Comparison of ENCODE assay signal across 13 mouse cellular contexts in genomic region chr2:105659350-105659749, GRCm38 (mm10). TPM values are rescaled to one million over a fixed set of nuclear protein-coding genes. Genes with fewer than 3 reads are reported as not detected.
A peak's percentile ranks its signal among the peaks of the same experiment; 100 is the strongest.
DNase-seq lines count a peak whose midpoint lies in the region; ATAC-seq and TF ChIP-seq lines count a peak whose summit lies in the region.
"Had no signal": no experiment of that assay in that cellular context is flagged by ENCODE, and none has a peak within 500 bp of the region (broad histone marks: within the 10 kb centered on the region; RNA-seq: fewer than 3 reads in every experiment).

No protein-coding gene starts in this region.

- no peak overlapping the region for H3K27ac ChIP-seq in midbrain, embryonic 11.5 days (ENCODE audit: low read depth, low read length)
- H3K27ac ChIP-seq in midbrain, embryonic 15.5 days: no peak overlapping the region
- peak overlapping the region; percentile 76; the same call in 1 of the 2 replicates for H3K27ac ChIP-seq in forebrain, embryonic 10.5 days
- peak overlapping the region; percentile 70; the same call in 1 of the 2 replicates for H3K27ac ChIP-seq in hindbrain, postnatal 0 days
- H3K27ac ChIP-seq in kidney, embryonic 15.5 days: no peak overlapping the region

- WGBS in midbrain, embryonic 11.5 days: 9% methylated on average over 9 of the region's 9 CpGs
- WGBS in midbrain, embryonic 15.5 days: 11% methylated on average over 9 of the region's 9 CpGs
- WGBS in forebrain, embryonic 10.5 days: 8% methylated on average over 9 of the region's 9 CpGs
- WGBS in hindbrain, postnatal 0 days: 20% methylated on average over 9 of the region's 9 CpGs
- WGBS in kidney, embryonic 15.5 days: 5% methylated on average over 9 of the region's 9 CpGs

- peak; percentile 6; the same call in 1 of the 2 replicates for ATAC-seq in midbrain, embryonic 11.5 days (ENCODE audit: low FRiP score)
- no peak for ATAC-seq in midbrain, embryonic 15.5 days (replicated peaks)
- no peak for ATAC-seq in hindbrain, postnatal 0 days
- no peak for ATAC-seq in kidney, embryonic 15.5 days (replicated peaks; ENCODE audit: low FRiP score)
- ATAC-seq: lung, postnatal 0 days had no signal

- no peaks in the 10 kb centered on the region for H3K36me3 ChIP-seq in midbrain, embryonic 11.5 days (ENCODE audit: control insufficient read depth, insufficient read depth, low read length)
- no peaks in the 10 kb centered on the region for H3K36me3 ChIP-seq in midbrain, embryonic 15.5 days (replicated peaks)
- no peaks in the 10 kb centered on the region for H3K36me3 ChIP-seq in forebrain, embryonic 10.5 days (replicated peaks)
- H3K36me3 ChIP-seq in hindbrain, postnatal 0 days (ENCODE audit: insufficient read depth, low read length): no peaks in the 10 kb centered on the region
- no peaks in the 10 kb centered on the region for H3K36me3 ChIP-seq in kidney, embryonic 15.5 days
- H3K36me3 ChIP-seq: G1E had no signal

- H3K9me3 ChIP-seq in midbrain, embryonic 11.5 days (ENCODE audit: control insufficient read depth, low read length): no peaks in the 10 kb centered on the region
- no peaks in the 10 kb centered on the region for H3K9me3 ChIP-seq in midbrain, embryonic 15.5 days
- no peaks in the 10 kb centered on the region for H3K9me3 ChIP-seq in forebrain, embryonic 10.5 days
- no peaks in the 10 kb centered on the region for H3K9me3 ChIP-seq in hindbrain, postnatal 0 days (ENCODE audit: low read length)
- H3K9me3 ChIP-seq in kidney, embryonic 15.5 days (replicated peaks): no peaks in the 10 kb centered on the region
- H3K9me3 ChIP-seq: G1E had no signal

- H3K9ac ChIP-seq in midbrain, embryonic 11.5 days (ENCODE audit: low read length): no peak overlapping the region
- no peak overlapping the region for H3K9ac ChIP-seq in midbrain, embryonic 15.5 days
- peak overlapping the region; percentile 30; the same call in 1 of the 2 replicates for H3K9ac ChIP-seq in hindbrain, postnatal 0 days (replicated peaks; ENCODE audit: low read length)
- H3K9ac ChIP-seq in kidney, embryonic 15.5 days: no peak overlapping the region

- no peak for DNase-seq in midbrain, embryonic 11.5 days (ENCODE audit: low spot score, missing footprints)
- DNase-seq in forebrain, embryonic 10.5 days (ENCODE audit: extremely low spot score, low spot score): no peak
- DNase-seq in hindbrain, postnatal 0 days (ENCODE audit: low spot score): no peak
- DNase-seq in urinary bladder, postnatal 25 days (ENCODE audit: low spot score): no peak
- no peak for DNase-seq in thymus, postnatal 36 days
- DNase-seq: adrenal gland, postnatal 25 days; cerebellum, adult 9-11 months; thymus, adult 2 months had no signal

- peak overlapping the region; percentile 14; the same call in 1 of the 2 replicates for H3K4me3 ChIP-seq in midbrain, embryonic 11.5 days (ENCODE audit: low read depth, low read length)
- H3K4me3 ChIP-seq in midbrain, embryonic 15.5 days: no peak overlapping the region
- H3K4me3 ChIP-seq in forebrain, embryonic 10.5 days: peak overlapping the region; percentile 47
- H3K4me3 ChIP-seq in hindbrain, postnatal 0 days (ENCODE audit: low read length): peak overlapping the region; percentile 29
- H3K4me3 ChIP-seq in kidney, embryonic 15.5 days (replicated peaks): no peak overlapping the region

- peaks cover 7% of the 10 kb centered on the region for H3K4me1 ChIP-seq in midbrain, embryonic 11.5 days (ENCODE audit: control insufficient read depth, insufficient read depth, low read length)
- peaks cover 7% of the 10 kb centered on the region for H3K4me1 ChIP-seq in midbrain, embryonic 15.5 days
- peaks cover 48% of the 10 kb centered on the region for H3K4me1 ChIP-seq in forebrain, embryonic 10.5 days
- H3K4me1 ChIP-seq in hindbrain, postnatal 0 days (ENCODE audit: insufficient read depth, low read length): 0 out of 2 replicates have a peak, but pooled peaks cover 2% of the 10 kb centered on the region
- peaks cover 16% of the 10 kb centered on the region for H3K4me1 ChIP-seq in kidney, embryonic 15.5 days

- H3K4me2 ChIP-seq in midbrain, embryonic 11.5 days: no peak overlapping the region
- H3K4me2 ChIP-seq in midbrain, embryonic 15.5 days: no peak overlapping the region
- H3K4me2 ChIP-seq in hindbrain, postnatal 0 days (ENCODE audit: low read depth, low read length): peak overlapping the region; percentile 52
- no peak overlapping the region for H3K4me2 ChIP-seq in kidney, embryonic 15.5 days

- peaks cover 90% of the 10 kb centered on the region for H3K27me3 ChIP-seq in midbrain, embryonic 11.5 days (ENCODE audit: control insufficient read depth, insufficient read depth, low read length)
- peaks cover 83% of the 10 kb centered on the region for H3K27me3 ChIP-seq in midbrain, embryonic 15.5 days (replicated peaks)
- peaks cover 90% of the 10 kb centered on the region for H3K27me3 ChIP-seq in forebrain, embryonic 10.5 days (ENCODE audit: poor library complexity, severe bottlenecking)
- H3K27me3 ChIP-seq in hindbrain, postnatal 0 days (ENCODE audit: insufficient read depth, low read length): peaks cover 44% of the 10 kb centered on the region
- H3K27me3 ChIP-seq in kidney, embryonic 15.5 days: peaks cover 97% of the 10 kb centered on the region

- TF ChIP-seq CTCF in hindbrain, postnatal 0 days (IDR thresholded peaks at IDR 0.05; ENCODE audit: low read depth): no peak

RNA-seq across cellular contexts. Expression of gene Pax6, which starts 9.3 kb away (rescaled TPM):
- 45.5 and 45.7 TPM in 2 replicates for polyA plus RNA-seq in midbrain, embryonic 11.5 days (2014; fragmentation: Nextera tagmentation; extraction: Ambion mirVana)
- polyA plus RNA-seq in midbrain, embryonic 15.5 days (2015; fragmentation: Nextera tagmentation; extraction: Ambion mirVana): 22.5 and 23.3 TPM in 2 replicates
- polyA plus RNA-seq in forebrain, embryonic 10.5 days (2016; fragmentation: Nextera tagmentation; extraction: Ambion mirVana): 76.8 and 79.6 TPM in 2 replicates
- total RNA-seq in hindbrain, postnatal 0 days (2014; rRNA removed): 88.7 and 136 TPM in 2 replicates
- 68.7 and 82.3 TPM in 2 replicates for polyA plus RNA-seq in hindbrain, postnatal 0 days (2015; fragmentation: Nextera tagmentation; extraction: Ambion mirVana)
- 0.18 and 0.19 TPM in 2 replicates for polyA plus RNA-seq in kidney, embryonic 15.5 days (2015; fragmentation: Nextera tagmentation; extraction: Ambion mirVana)
- total RNA-seq: adrenal gland, postnatal 25 days; hematopoietic stem cell, adult 5-6 weeks had no signal
- polyA plus RNA-seq: lung, postnatal 0 days had no signal

Comparison
In these comparisons a context has a peak if more than half of its experiments do, and no peak if none do; other contexts are left out.
1. H3K4me3 ChIP-seq: peak in midbrain, embryonic 11.5 days (single experiment), forebrain, embryonic 10.5 days (single experiment) and hindbrain, postnatal 0 days (single experiment); none in midbrain, embryonic 15.5 days (single experiment) and kidney, embryonic 15.5 days (single experiment).
2. H3K27ac ChIP-seq: peak in forebrain, embryonic 10.5 days (single experiment) and hindbrain, postnatal 0 days (single experiment); none in midbrain, embryonic 11.5 days (single experiment), midbrain, embryonic 15.5 days (single experiment) and kidney, embryonic 15.5 days (single experiment).
3. RNA of gene Pax6, which starts 9.3 kb away (polyA plus RNA-seq): 76.8 to 79.6 TPM in forebrain, embryonic 10.5 days, 68.7 to 82.3 TPM in hindbrain, postnatal 0 days, 45.5 to 45.7 TPM in midbrain, embryonic 11.5 days and 22.5 to 23.3 TPM in midbrain, embryonic 15.5 days; 0.18 to 0.19 TPM in kidney, embryonic 15.5 days; every median in the first group is over 10 times any median in the second.